Mouse (Mus musculus): Measurements from ENCODE around the gene Olfr494.

Olfr494 gene

DNA sequence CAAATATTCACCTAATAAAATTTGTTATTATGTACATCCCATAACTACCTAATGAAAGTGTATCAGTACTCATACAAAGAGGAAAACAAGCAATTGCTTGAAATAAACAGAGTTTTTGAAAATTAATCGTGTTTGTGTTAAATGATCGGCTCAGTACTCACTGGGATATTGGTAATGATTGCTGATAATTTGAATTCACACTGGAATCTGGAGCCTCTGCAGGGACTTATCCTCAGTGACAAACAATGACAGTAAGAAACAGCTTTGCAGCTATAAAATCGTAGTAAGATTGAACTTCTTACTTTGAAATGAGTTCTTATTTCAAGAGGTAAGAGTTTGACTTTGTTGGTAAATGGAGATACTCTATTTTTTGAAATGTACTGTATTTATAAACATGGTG lies at the start of gene Olfr494:
Gene Olfr494 (plus strand): TSS at position 301 of the 400 bp plus-strand sequence.
- in situ Hi-C loops (cut with MboI): no loop called here

DNA sequence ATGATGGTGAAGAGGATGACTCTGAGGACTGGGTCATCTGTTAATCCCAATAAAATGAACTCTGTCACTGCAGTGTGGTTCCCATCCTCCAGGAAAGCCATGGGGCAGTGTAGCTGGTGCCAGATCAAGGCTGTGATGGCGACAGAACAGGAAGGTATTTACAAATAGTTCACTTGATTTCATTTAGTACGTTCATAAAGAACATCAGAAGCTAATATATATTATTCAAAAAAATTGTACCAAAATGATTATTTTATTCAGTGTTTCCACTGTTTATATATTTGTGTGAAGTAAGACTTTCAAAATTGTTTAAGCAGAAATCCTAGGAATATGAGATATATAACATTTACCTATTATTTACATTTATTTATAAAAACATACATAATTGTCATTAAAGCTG lies 41.6 kb upstream of the Olfr494 start, which contains the start of gene Olfr492:
Gene Olfr492 (minus strand): TSS at position 101 of the 400 bp plus-strand sequence.
- in situ Hi-C loops (cut with MboI): no loop called here

DNA sequence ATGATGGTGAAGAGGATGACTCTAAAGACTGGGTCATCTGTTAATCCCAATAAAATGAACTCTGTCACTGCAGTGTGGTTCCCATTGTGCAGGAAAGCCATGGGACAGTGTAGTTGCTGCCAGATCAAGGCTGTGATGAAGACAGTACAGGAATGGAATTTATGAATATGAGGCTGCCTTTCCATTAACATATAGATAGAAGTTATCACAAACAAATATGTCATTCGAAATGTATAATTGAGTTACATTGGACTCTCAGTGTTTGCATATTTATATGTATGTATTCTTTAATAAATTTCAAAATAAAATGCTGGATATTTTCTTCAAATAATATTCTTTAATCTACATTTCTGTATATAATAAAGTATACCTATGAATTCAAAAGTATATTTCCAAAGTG lies 18.3 kb upstream of the Olfr494 start, which contains the start of gene Olfr493:
Gene Olfr493 (minus strand): TSS at position 101 of the 400 bp plus-strand sequence.
- in situ Hi-C loops (cut with MboI): no loop called here

DNA sequence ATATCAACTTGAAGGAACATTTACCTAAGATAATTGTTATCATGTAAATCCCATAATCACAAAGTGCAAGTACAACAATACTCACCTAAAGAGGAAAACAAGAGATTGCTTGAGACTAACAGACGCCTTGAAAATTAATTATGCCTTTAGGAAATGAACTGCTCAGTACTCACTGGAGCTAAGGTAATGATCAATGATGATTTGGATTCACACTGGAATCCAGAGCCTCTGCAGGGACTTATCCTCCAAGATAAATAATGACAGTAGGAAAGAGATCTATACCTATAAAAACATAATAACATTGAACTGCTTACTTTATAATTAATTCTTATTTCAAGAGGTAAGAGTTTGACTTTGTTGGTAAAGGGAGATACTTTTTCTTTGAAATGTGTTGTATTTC lies 27.7 kb downstream of the Olfr494 start, which contains the start of gene Olfr495:
Gene Olfr495 (plus strand): TSS at position 301 of the 400 bp plus-strand sequence.
- in situ Hi-C loops (cut with MboI): no loop called here

Measured in mature B cell (primary cell).